Mouse (Mus musculus) layer of hippocampus, adult 2 months (tissue): ENCODE results near the gene Vps45. TPM values are rescaled to one million over a fixed set of nuclear protein-coding genes. Genes with fewer than 3 reads are reported as not detected.

ENCODE experiments used
- DNase-seq, 2 experiments: peaks; one replicate each; pipeline ENCODE4 v3.0.0; 2022; ENCODE audit warnings: low spot score in 2 of 2
- H3K27ac ChIP-seq: fragments of 200-600 bp; 2 replicates; pipeline ENCODE4 v1.8.1; 2022
- H3K4me3 ChIP-seq: fragments of 200-600 bp; 2 replicates; pipeline ENCODE4 v1.8.1; 2022; ENCODE audit warnings: mild to moderate bottlenecking
- CTCF ChIP-seq: fragments of 200-600 bp; conservative IDR thresholded peaks from 2 replicates; pipeline ENCODE4 v1.8.1; 2022; ENCODE audit warnings: antibody characterized with exemption, mild to moderate bottlenecking, moderate library complexity
- long read RNA-seq, 2 experiments: library from polyadenylated mRNA; stranded (forward); transcript quantifications; one replicate each; pipeline ENCODE4 v2.0.0; 2021; ENCODE audit warnings: borderline mapping rate in 2 of 2
- total RNA-seq, 2 experiments: library from RNA; stranded (reverse); gene quantifications; 2 replicates each; pipeline ENCODE4 v1.2.3; 2021

Vps45 gene
- 10 to 100 TPM; 45.5 to 48.3 TPM for total RNA-seq
- long read RNA-seq, experiment 1, transcript Vps45-201 (15 exons, 2,637 nt) = major isoform, 7 of 9 reads
- long read RNA-seq, experiment 1, partial matches to known transcripts = 2 of 9 reads
- long read RNA-seq, experiment 1, other reads (novel, unspliced or antisense) = 0 of 9 reads
- long read RNA-seq, experiment 2, transcript Vps45-201 (15 exons, 2,637 nt) = major isoform, 16 of 19 reads
- long read RNA-seq, experiment 2, partial matches to known transcripts = 3 of 19 reads
- long read RNA-seq, experiment 2, other reads (novel, unspliced or antisense) = 0 of 19 reads

DNA sequence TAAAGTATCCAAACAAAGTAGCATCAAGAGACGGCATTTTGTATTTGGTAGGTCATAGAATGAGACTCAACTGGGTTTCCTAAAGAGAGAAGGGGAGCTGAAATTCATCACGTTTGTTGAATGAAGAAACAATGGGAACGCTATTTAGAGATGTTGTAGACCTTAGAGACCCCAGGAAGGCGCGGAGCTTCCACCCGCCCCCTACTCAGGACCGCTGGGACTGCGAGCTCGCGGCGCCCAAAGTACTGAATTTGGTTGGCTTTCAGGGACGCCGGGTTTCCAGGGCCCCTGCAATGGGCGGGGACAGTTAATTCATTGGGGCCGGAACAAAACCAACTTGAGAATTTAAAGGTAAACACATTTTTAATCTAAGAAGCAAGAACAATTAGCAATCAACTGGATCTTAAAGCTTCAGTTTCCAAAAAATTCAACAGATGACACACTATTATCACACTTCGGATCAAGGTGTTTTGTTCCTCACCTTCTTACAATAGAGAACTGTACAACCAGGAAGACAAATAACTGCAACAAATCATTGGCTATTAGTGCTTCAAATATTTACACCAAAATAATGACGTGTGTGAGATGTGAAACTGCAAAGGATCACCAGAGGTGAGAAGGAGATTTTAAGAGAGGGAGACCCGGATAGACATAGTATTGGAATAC, at the start of gene Vps45:
Vps45 (minus strand) TSS at position 236 of the 666 bp plus-strand sequence.
- Histone ChIP-seq H3K27ac (peak within 1 kb of the TSS; percentile 97), H3K4me3 (peak within 1 kb of the TSS; percentile 67)
- DNase-seq = peak; percentile 73 to 77
- TF ChIP-seq CTCF = no peak

DNA sequence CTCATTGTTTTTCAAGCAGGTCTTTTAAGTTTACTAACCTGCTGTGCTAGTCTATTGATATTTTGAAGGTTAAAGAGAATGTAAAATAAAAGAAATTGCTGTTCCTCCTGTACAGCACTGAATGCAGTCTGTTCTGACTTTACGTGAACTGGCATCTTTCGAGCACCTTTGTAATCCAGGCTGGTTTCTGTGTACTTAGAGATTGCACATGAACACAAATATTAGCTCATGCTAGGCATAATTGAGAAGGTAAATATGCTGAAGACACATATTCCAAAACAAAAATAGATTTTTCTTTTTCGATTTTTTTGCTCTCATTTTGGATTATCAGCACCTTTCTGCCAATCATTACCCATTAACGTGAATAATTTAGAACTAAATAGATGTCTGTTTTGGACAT, 47.9 kb upstream of the Vps45 start:
- no peak for TF ChIP-seq CTCF

DNA sequence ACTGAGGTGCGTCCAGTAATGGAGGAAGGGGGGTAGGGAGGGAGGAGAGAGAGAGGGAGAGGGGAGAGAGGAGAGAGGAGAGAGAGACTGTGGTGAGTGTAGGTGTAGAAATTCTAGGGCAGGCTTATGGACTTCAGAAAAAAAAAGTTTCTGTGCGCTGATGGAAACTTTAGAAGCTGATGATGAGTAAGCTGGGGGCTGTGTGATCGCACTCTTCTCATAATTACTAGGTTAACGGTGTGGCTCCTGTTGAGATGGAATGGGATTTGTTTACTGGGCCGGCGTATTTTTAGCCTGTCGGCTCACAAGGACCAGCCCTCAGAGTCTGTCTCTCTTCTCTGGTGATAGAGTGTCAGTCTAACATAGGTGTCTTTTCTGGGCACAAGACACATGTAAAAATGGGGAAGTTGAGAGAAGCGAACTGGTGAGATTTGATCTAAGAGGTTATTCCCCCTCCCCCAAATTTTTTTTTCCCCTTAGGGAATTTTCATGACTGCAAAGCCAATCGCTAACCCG, 47.0 kb upstream of the Vps45 start:
- Histone ChIP-seq H3K4me3 (peak overlapping the region; percentile 87), H3K27ac (peak overlapping the region; percentile 96)
- no peak for TF ChIP-seq CTCF
- DNase-seq = no peak

More for the DNA sequence above, 47.9 kb upstream of the Vps45 start:
- Histone ChIP-seq H3K4me3 (no peak overlapping the region), H3K27ac (no peak overlapping the region)
- DNase-seq = no peak

DNA sequence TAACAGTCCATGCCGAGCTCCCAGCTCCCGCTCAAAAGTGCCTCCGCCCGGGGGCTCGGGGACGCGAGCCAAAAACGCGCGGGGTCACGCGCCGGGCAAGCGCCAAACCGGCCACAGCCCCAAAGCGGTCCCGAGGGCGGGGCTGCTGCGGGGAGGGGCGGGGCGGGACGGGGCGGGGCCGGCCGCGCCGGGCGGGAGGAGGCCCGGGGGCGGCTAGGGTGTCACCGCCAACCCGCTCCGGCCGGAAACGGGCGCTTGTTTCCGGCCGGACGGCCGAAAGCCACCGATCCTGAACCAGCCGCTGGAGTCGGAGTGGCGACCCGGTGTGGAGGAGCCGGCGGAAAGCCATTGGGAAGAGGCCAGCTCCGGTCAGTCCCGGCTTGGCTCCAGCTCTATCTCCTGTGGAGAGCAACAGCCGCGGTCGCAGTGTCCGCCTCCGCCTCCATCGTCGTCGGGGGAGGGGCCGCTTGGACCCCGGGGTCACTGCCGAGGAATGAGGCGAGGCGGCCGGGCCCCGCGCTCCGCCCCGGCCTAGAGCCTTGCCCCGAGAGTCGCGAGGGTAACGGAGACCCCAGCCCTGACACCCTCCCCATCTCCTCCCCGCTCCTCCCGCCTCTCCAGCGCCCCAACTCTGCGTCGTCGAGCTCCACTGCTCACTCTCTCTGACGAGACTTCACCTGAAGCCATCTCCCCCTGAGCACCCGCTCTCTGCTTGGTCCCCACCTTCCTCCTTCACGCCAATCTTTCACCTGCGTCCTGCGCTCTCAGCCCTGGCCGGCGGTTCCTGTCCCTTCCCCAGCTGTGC, 46.2 kb upstream of the Vps45 start, which contains the start of gene Otud7b:
Otud7b (plus strand) TSS at position 267 of the 805 bp plus-strand sequence.
- H3K27ac ChIP-seq = peak within 1 kb of the TSS; percentile 96
- no peak for TF ChIP-seq CTCF
- peak; percentile 60 to 65 for DNase-seq
- peak within 1 kb of the TSS; percentile 87 for H3K4me3 ChIP-seq

DNA sequence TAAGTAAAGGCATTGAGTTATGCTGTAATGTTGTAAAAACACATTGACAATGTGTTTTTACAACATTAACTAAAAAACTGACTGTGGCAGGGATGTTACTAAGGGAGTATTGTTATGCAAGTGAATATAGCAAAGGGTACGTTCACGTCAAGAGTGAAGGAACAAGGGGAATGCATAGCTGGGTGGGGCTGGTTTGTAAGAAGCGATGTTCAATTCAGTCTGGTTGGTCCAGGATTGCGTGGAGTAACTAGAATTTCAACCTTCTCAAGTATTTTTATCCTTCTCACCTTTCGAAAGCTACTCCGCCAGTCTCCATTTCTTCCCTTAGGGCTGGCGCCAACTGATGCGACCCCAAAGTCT, 45.6 kb upstream of the Vps45 start:
- Histone ChIP-seq H3K27ac (peak overlapping the region; percentile 96), H3K4me3 (peak overlapping the region; percentile 87)
- TF ChIP-seq CTCF = no peak
- DNase-seq = no peak

DNA sequence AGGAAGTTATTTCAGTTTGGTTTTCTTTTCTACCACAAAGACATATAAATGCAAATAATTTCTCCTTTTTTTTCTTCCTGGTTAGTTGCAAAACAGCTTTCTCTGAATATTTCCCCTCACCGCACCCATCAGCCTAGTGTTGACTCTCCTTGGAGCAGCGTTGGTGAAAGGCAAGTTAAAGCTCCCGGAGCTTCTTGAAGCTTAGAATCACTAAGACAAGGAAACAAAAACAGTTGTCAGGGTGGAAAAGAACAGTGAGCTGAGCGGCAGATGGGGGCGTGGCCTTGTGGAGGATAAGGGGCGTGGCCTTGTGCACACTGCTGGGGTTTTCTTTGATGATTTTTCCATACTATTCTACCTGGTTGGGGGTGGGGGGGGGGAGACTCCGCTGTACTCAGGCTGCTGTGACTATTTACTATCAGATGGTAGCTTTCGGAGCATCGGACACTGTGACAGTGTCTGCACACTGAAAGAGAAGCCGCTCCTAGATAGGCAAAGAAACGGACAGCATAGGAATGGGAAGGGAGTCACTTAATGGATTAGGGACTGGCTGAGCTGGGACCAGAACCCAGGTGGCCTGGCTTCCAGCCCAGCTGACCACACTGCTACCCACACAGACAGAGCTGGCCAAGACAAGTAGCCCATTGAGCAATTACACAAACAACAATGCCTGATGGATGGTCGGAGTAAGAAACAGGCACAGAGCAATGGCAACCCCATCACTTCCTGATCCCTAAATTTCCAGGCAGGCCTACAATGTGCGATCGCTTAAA, 44.0 kb upstream of the Vps45 start:
- Histone ChIP-seq H3K27ac (peak overlapping the region; percentile 96), H3K4me3 (peak overlapping the region; percentile 3; the same call in 1 of the 2 replicates)
- DNase-seq = peak; percentile 40 to 53
- no peak for TF ChIP-seq CTCF

DNA sequence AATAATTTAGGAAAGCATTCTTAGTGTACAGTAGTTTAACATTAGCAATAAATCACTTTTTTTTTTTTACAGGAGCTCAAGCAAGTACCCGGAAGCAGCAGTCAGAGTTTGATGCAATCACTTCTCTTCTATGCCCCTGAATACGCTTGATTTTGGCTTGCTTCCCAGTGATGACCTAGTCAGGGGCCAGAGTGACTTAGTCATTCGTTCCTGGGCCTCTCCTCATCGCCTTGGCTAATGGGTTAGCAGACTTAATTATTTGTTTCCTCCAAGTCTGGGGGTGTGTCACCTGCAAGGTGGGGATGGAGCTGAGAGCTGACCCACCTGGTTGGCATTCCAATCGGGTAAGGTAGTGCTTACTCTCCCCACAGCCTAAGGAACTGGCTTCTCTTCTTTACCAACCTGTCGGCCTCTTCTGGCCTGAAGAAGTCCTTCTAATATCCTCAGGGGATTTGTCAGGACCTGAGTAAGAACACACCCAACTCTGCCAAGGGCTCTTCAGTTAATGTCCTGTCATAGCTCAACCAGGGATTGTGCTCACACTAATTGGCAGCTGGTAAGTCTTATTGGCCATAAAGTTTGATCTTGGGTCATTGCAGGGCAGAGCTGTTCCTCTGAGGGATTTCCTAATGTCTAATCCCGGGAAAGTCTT, 40.5 kb upstream of the Vps45 start:
- TF ChIP-seq CTCF = no peak
- no peak for DNase-seq
- H3K27ac ChIP-seq = no peak overlapping the region
- no peak overlapping the region for H3K4me3 ChIP-seq

DNA sequence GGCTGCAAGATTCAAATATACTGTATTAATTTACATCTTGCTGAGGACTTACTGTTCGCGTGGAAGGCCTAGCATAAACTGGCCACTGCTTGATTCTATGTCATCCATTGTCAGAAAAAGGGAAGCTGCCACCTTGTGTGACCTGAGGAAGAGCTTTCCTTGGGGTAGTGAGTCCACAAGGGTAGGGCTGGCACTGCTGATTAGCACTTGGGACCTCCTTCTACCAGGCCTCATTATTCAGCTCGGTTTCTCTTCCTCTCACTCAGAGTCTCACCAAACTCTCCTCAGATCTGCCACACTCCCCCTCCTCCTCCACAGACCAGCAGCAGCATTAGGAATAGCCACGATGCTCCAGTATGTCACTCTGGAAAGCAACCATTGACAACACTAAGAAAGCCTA, 39.9 kb upstream of the Vps45 start:
- DNase-seq = no peak
- no peak overlapping the region for H3K27ac ChIP-seq
- no peak overlapping the region for H3K4me3 ChIP-seq
- TF ChIP-seq CTCF = no peak

DNA sequence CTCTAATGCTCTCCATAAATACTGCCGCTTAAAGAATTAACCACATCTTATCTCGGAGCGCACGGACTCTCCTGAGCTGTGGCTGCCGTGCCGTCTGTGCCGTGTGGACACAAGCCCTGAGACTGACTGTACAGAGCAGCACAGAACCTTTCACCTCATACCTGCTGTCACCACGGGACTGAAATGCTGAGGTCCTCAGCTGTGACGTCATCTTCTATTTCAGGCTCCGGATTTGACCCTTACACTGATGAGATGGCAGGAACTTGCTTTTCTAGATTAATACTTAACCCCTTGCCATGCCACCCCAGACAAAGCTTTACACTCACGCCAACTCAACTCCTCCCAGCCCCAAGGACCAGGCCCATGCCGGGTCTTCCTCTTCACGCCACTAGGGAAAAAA, 35.9 kb upstream of the Vps45 start:
- Histone ChIP-seq H3K27ac (no peak overlapping the region), H3K4me3 (no peak overlapping the region)
- no peak for DNase-seq
- no peak for TF ChIP-seq CTCF

DNA sequence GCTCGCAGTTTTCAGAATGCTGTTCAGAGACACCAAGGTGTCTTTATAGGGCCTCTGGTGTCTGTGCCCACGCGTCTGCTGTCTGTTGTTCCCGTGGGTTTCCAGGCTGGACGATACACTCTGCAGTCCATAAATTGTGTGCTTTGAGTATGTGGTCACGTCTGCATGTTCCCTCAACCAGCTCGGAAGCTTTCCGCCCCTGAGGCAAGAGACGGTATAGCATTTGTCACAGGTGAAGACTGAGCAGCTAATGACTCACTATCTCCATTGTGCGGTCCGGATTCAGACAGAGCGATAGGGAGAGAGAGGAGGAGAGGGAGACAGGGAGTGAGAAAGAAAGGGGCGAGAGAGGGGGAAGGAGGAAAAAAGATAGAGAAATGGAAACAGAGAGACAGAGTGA, 35.2 kb upstream of the Vps45 start:
- Histone ChIP-seq H3K27ac (no peak overlapping the region), H3K4me3 (no peak overlapping the region)
- DNase-seq = no peak
- no peak for TF ChIP-seq CTCF

DNA sequence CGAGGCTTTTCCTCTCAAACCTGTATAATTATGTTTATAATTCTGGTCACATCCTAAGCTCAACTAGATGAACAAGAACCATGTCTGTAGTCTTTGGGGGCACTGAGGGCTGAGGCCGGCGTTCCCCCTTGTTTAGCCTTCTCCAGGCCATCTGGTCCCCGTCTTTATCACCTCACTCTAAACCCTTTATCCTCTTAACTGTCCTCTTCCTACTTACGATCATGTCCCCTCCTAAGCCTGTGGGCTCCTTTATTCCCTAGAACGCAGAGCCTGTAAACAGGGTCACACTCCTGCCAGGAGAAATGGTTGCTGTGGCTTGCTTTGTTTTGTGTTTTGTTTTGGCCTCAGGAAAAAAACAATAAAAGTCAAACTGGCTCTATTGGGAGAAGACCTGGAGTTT, 33.7 kb upstream of the Vps45 start:
- no peak for DNase-seq
- Histone ChIP-seq H3K4me3 (no peak overlapping the region), H3K27ac (no peak overlapping the region)
- no peak for TF ChIP-seq CTCF

DNA sequence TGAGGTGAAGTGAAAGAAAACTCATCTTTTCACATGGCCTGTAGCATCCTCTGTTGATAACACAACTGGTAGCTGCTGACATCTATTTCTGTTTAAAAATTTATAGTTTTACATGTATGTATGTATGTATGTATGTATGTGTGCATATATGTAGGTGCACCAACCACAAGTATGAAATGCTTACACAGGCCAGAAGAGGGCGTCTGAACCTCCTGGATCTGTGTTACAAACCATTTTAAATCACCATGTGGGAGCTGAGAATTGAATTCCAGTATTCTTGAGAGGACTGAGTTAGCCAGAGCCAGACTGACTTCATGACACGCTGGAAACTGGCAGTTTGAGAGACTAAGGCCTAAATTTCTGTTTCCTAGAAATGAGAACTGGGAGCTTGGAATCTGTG, 32.9 kb upstream of the Vps45 start:
- Histone ChIP-seq H3K27ac (no peak overlapping the region), H3K4me3 (no peak overlapping the region)
- DNase-seq = no peak
- TF ChIP-seq CTCF = peak; percentile 31
